Mouse (Mus musculus) Patski (cell line): ENCODE results near the gene Chd2. TPM values are rescaled to one million over a fixed set of nuclear protein-coding genes. Genes with fewer than 3 reads are reported as not detected.
A peak's percentile ranks its signal among the peaks of the same experiment; 100 is the strongest.

ENCODE experiments used
- ATAC-seq: fragments of 100-300 bp; one replicate; pipeline ENCODE4 v1.8.0; 2021
- CTCF ChIA-PET: fragments of 350-600 bp; sonication (Branson Sonifier 250); formaldehyde crosslinking; loops from one replicate; lab custom pipeline; 2022; ENCODE audit warnings: inconsistent platforms; lab: Charles Lee
- POLR2A ChIA-PET: fragments of 350-600 bp; sonication (Branson Sonifier 250); formaldehyde crosslinking; loops from one replicate; lab custom pipeline; 2022; ENCODE audit warnings: antibody characterized with exemption, inconsistent platforms; lab: Charles Lee
- DNase-seq: peaks from one replicate; pipeline ENCODE4 v3.0.0-alpha.2; 2011; ENCODE audit warnings: low read depth, low spot score
- H3K27me3 ChIP-seq: fragments of 371-371 bp; one replicate; pipeline ENCODE4 v1.5.1; 2021
- CTCF ChIP-seq: fragments of 100-300 bp; IDR thresholded peaks from one replicate; pipeline ENCODE4 v1.5.1; 2021
- in situ Hi-C: fragments of 300-500 bp; cut with MboI; formaldehyde crosslinking; loops from 3 replicates; pipeline ENCODE4 v1.11.1; 2018; ENCODE audit warnings: low pct_unique_long_range_greater_than_20kb, mixed read lengths
- polyA plus RNA-seq: library from polyadenylated mRNA; unstranded; gene quantifications from one replicate; pipeline ENCODE4 v1.2.3, GENCODE M21; 2021

Gene Chd2
- polyA plus RNA-seq, 1 experiment from 2014 or later: 23.4 TPM

DNA sequence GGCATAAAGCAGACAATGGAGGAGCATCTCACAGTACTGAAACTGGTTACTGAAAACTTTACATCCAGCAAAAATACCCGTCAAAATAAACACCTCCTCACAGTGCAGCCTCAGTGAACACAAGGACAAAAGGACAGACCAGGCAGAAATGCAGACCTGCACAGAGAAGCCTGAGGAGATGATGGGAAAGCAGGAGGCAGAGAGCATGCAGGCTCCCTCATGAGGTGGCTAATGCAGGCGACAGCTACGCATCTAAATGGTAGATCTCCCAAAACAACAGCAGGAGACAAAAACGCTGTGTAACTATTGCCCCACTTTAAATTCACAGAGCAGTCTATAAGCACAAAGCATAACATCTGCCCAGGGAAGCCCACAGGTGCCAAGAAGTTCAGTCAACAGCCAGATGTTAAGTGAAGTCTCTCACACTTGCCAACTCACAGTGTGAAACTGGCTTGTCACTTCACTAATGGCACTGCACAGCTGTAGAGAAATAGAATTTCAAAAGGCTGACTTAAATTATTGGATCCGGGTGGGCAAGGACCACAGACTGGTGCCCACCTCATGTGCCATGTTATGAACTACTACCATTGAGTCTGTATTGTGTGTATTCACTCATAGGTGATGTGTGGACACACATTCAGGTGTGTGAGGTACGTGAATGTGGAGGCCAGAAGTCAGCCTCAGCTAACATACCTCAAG, 107.8 kb downstream of the Chd2 start:
- no peaks in the 10 kb centered on the region for H3K27me3 ChIP-seq
- POLR2A ChIA-PET: no interaction called here
- no peak for TF ChIP-seq CTCF
- DNase-seq (no peak), ATAC-seq (no peak)
- CTCF ChIA-PET: interaction anchor here (0.6 to 1.1 kb wide), 3 partner anchors 11 to 29 kb away, joined by 3 read pairs; no protein-coding TSS in a partner anchor
- in situ Hi-C loops: loop anchor here (25.0 kb wide), 1 partner anchor 904 kb away; no protein-coding TSS in a partner anchor

GRCm38 (mm10) chr7:73428525-73428924, 113.1 kb downstream of the Chd2 start:
- H3K27me3 ChIP-seq: no peaks in the 10 kb centered on the region
- ATAC-seq (no peak), DNase-seq (no peak)
- ChIA-PET CTCF (no interaction called here), POLR2A (no interaction called here)
- in situ Hi-C loops: loop anchor here (25.0 kb wide), 1 partner anchor 909 kb away; no protein-coding TSS in a partner anchor
- TF ChIP-seq CTCF: no peak

DNA sequence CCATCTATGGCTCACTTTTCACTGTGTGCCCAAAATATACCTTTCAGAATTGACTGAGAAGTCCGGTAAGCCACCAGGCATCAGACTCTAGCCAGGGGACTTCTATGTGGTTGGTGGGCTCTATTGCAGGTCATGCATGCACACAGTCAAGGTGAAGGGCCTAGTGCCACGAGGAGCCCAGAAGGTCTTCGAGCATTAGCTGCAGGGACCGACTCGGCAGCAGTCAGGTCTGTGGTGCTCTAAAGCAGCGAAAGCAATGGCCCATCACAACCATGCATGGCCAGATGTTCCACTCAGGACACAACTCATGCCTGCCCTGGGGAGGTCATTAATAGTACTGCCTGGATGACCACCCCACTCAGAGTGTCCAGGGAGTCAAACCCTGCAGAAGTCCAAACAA, 113.8 kb downstream of the Chd2 start:
- POLR2A ChIA-PET: no interaction called here
- ATAC-seq (no peak), DNase-seq (no peak)
- no peak for TF ChIP-seq CTCF
- CTCF ChIA-PET: interaction anchor here (1.2 kb wide), 1 partner anchor 8 kb away, joined by 5 read pairs; no protein-coding TSS in a partner anchor
- in situ Hi-C loops: loop anchor here (25.0 kb wide), 1 partner anchor 910 kb away; no protein-coding TSS in a partner anchor
- H3K27me3 ChIP-seq: no peaks in the 10 kb centered on the region

- POLR2A ChIA-PET: interaction anchor here (0.6 kb wide), 1 partner anchor 97 kb away, joined by 3 read pairs; no protein-coding TSS in a partner anchor
- CTCF ChIA-PET: interaction anchor here (1.2 kb wide), 1 partner anchor 9 kb away, joined by 5 read pairs; no protein-coding TSS in a partner anchor
- in situ Hi-C loops: loop anchor here (25.0 kb wide), 1 partner anchor 910 kb away; no protein-coding TSS in a partner anchor
- no peaks in the 10 kb centered on the region for H3K27me3 ChIP-seq
- no peak for DNase-seq
- TF ChIP-seq CTCF: no peak
- ATAC-seq: no peak
Measured at GRCm38 (mm10) chr7:73426752-73427386, 114.8 kb downstream of the Chd2 start.

GRCm38 (mm10) chr7:73426235-73426634, 115.4 kb downstream of the Chd2 start:
- no peaks in the 10 kb centered on the region for H3K27me3 ChIP-seq
- POLR2A ChIA-PET: interaction anchor here (0.6 kb wide), 1 partner anchor 96 kb away, joined by 3 read pairs; no protein-coding TSS in a partner anchor
- DNase-seq (peak; percentile 51), ATAC-seq (peak; percentile 54)
- TF ChIP-seq CTCF: no peak
- CTCF ChIA-PET: no interaction called here
- in situ Hi-C loops: loop anchor here (25.0 kb wide), 1 partner anchor 911 kb away; no protein-coding TSS in a partner anchor

DNA sequence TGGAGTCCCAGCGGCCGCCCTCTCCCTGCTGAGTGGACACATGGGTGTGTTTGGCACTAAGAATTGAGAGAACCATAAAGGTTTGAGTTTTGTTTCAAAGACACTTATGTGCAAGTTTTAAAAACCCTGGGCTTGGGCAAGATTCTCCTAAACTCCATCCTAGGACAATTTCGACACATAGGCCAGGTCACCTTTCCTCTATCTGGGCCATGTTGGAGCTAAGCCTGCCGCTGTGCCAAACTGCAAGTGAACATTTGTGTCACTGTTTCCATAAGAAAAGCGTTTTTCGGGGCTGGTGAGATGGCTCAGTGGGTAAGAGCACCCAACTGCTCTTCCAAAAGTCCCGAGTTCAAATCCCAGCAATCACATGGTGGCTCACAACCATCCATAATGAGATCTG, 116.2 kb downstream of the Chd2 start:
- in situ Hi-C loops: loop anchor here (25.0 kb wide), 1 partner anchor 912 kb away; no protein-coding TSS in a partner anchor
- ATAC-seq: no peak
- ChIA-PET POLR2A (no interaction called here), CTCF (interaction anchor here (2.1 kb wide), 1 partner anchor 33 kb away, joined by 5 read pairs; no protein-coding TSS in a partner anchor)
- no peaks in the 10 kb centered on the region for H3K27me3 ChIP-seq
- no peak for DNase-seq
- no peak for TF ChIP-seq CTCF

DNA sequence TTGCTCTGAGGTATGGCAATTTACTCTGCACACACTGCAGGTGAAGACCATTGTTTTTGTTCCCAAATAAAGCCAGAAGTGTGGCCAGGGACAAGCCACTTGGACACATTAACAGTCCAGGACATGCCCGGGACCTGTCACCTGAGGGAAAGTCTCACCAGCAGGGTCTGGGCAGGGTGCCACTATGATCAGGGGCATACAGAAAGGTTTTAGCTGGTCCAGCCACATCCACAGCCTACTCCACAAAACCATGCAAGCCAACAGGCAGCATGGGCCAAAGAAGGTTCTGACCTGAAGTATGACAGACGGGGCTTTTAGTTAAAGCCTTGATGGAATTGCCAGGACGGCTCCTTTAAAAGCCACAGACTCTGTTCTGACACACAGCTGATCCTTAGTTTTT, 116.9 kb downstream of the Chd2 start:
- no peaks in the 10 kb centered on the region for H3K27me3 ChIP-seq
- TF ChIP-seq CTCF: no peak
- POLR2A ChIA-PET: no interaction called here
- DNase-seq: no peak
- in situ Hi-C loops: loop anchor here (5.0 to 25.0 kb wide), 2 partner anchors 913 to 1032 kb away; no protein-coding TSS in a partner anchor
- CTCF ChIA-PET: interaction anchor here (0.9 to 2.1 kb wide), 2 partner anchors 25 to 32 kb away, joined by 3 to 5 read pairs; no protein-coding TSS in a partner anchor
- no peak for ATAC-seq

- TF ChIP-seq CTCF: no peak
- no peaks in the 10 kb centered on the region for H3K27me3 ChIP-seq
- ChIA-PET POLR2A (no interaction called here), CTCF (interaction anchor here (0.9 to 2.1 kb wide), 2 partner anchors 24 to 32 kb away, joined by 3 to 5 read pairs; no protein-coding TSS in a partner anchor)
- ATAC-seq (no peak), DNase-seq (no peak)
- in situ Hi-C loops: loop anchor here (5.0 kb wide), 1 partner anchor 1032 kb away; no protein-coding TSS in a partner anchor
Measured at GRCm38 (mm10) chr7:73424243-73424642, 117.4 kb downstream of the Chd2 start.

GRCm38 (mm10) chr7:73423236-73423635, 118.4 kb downstream of the Chd2 start:
- DNase-seq (no peak), ATAC-seq (no peak)
- no peak for TF ChIP-seq CTCF
- no peaks in the 10 kb centered on the region for H3K27me3 ChIP-seq
- in situ Hi-C loops: loop anchor here (5.0 kb wide), 1 partner anchor 1031 kb away; no protein-coding TSS in a partner anchor
- POLR2A ChIA-PET: no interaction called here
- CTCF ChIA-PET: interaction anchor here (0.6 to 2.3 kb wide), 4 partner anchors 11 to 101 kb away, joined by 3 to 7 read pairs (median 3); no protein-coding TSS in a partner anchor
